Mouse (Mus musculus): ENCODE measurements around the gene Ptgs1. TPM values are rescaled to one million over a fixed set of nuclear protein-coding genes. Genes with fewer than 3 reads are reported as not detected.

Ptgs1 gene
- polyA plus RNA-seq, 1 experiment, result 44.4 TPM

DNA sequence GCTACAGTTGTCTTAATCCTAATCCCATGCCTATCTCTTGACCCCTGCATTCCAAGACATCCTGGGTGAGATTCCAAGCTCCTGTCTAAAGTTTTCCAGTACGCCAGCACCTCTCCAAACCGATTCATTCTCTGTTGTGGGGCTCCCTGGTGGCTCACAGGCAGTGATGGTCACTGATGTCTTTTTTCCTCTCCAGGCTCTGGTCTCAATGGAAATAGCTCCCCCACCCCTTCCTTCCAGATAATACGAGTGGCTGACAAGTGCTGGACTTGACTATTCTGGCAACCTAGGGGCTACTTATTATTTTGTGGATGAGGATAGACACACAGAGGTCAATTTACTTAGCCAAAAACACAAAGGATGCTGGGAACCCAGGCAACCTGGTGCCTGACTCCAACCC, 33.2 kb upstream of the Ptgs1 start:
- Histone ChIP-seq H3K4me3 (ENCODE audit: extremely low read depth, insufficient read depth, insufficient read length) (no peak overlapping the region), H3K4me1 (ENCODE audit: control insufficient read depth, insufficient read depth, insufficient read length) (no peaks in the 10 kb centered on the region), H3K36me3 (ENCODE audit: control insufficient read depth, insufficient read depth, low read length) (no peaks in the 10 kb centered on the region), H3K27ac (ENCODE audit: insufficient read depth, low read length) (no peak overlapping the region), H3K27me3 (ENCODE audit: control insufficient read depth, insufficient read depth, low read length) (peaks cover 2% of the 10 kb centered on the region; the same call in 1 of the 2 replicates)
- no peak for TF ChIP-seq CTCF (IDR thresholded peaks at IDR 0.05; ENCODE audit: extremely low read depth, insufficient read depth, insufficient read length, insufficient replicate concordance)
- TF ChIP-seq POLR2A (IDR thresholded peaks at IDR 0.05; ENCODE audit: low read depth, low read length), result no peak
- whole genome bisulfite sequencing, result 81% methylated on average over 3 of the region's 3 CpGs
- no peak for DNase-seq (ENCODE audit: low read depth in 1 of 2, low spot score in 2 of 2)

DNA sequence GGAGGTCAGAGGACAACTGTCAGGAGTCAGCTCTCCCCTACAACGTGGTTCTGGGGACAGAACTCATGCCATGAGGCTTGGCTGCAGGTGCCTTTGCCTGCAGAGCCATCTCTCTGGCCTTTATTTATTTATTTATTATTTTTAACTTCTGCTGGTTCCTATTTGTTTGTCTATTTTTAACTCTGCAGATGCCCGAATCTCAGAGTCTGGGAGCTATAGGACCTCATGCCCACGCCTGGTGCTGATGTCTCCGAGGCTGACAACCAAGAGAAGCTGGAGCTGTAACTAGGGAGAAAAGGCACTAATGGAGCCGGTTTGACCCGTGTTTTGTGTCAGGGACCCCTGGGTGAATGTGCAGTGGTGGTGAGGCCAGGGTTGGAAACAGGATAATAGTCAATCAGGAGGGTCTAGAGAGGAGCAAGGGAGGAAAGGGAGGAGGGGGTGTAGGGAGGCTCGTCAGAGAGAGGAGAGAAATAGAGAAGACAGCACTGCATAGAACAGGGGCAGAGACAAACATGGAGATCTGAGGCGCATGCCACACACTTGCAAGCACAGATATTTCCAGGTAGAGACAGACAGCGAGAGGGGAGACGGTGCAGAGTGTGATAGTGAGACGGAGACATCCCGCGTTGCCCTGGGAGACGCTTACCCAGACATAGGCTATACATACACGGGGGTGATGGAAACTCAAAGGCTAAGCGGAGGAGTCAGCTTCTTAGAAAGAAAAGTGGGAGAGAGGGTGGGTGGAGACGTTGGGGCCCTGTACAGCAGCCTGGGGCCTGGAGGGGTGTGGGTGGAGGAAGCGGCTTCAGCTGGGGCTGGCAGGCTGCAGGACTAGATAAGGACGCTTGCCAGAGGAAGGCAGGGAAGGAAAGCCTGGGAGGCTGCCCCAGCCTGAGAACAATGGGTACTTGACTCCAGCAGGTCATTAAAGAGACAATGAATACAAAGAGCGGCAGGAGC, 32.0 kb upstream of the Ptgs1 start:
- H3K27ac ChIP-seq (ENCODE audit: insufficient read depth, low read length), result no peak overlapping the region
- peaks cover 3% of the 10 kb centered on the region; the same call in 1 of the 2 replicates for H3K4me1 ChIP-seq (ENCODE audit: control insufficient read depth, insufficient read depth, insufficient read length)
- no peaks in the 10 kb centered on the region for H3K36me3 ChIP-seq (ENCODE audit: control insufficient read depth, insufficient read depth, low read length)
- no peak overlapping the region for H3K4me3 ChIP-seq (ENCODE audit: extremely low read depth, insufficient read depth, insufficient read length)
- WGBS, result 42% methylated on average over 20 of the region's 20 CpGs
- H3K27me3 ChIP-seq (ENCODE audit: control insufficient read depth, insufficient read depth, low read length), result peaks cover 8% of the 10 kb centered on the region; the same call in 1 of the 2 replicates
- DNase-seq (ENCODE audit: low read depth in 1 of 2, low spot score in 2 of 2), result no peak
- TF ChIP-seq CTCF (IDR thresholded peaks at IDR 0.05; ENCODE audit: extremely low read depth, insufficient read depth, insufficient read length, insufficient replicate concordance) (no peak), POLR2A (IDR thresholded peaks at IDR 0.05; ENCODE audit: low read depth, low read length) (no peak)

DNA sequence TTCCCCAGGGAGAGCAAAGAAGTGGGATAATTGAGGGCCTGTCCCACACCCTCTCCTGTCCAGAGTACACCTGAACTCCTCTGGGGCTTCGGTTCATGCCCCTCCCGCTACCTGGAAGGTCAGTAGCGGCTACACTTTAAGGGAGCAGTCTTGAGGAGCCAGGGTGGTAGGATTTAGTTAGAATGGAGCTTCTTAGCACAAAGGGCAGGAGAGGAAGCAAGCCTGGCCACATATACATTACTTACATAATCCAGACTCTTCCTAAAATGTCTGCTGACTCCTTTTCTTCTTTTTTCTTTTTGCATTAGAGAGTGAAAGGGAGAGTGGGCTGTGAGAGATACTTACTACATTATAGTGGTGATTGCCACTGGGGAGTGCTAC, 31.4 kb upstream of the Ptgs1 start:
- peaks cover 11% of the 10 kb centered on the region; the same call in 1 of the 2 replicates for H3K27me3 ChIP-seq (ENCODE audit: control insufficient read depth, insufficient read depth, low read length)
- 79% methylated on average over 3 of the region's 3 CpGs for WGBS
- TF ChIP-seq CTCF (IDR thresholded peaks at IDR 0.05; ENCODE audit: extremely low read depth, insufficient read depth, insufficient read length, insufficient replicate concordance), result no peak
- peaks cover 3% of the 10 kb centered on the region; the same call in 1 of the 2 replicates for H3K4me1 ChIP-seq (ENCODE audit: control insufficient read depth, insufficient read depth, insufficient read length)
- no peaks in the 10 kb centered on the region for H3K36me3 ChIP-seq (ENCODE audit: control insufficient read depth, insufficient read depth, low read length)
- no peak overlapping the region for H3K27ac ChIP-seq (ENCODE audit: insufficient read depth, low read length)
- no peak overlapping the region for H3K4me3 ChIP-seq (ENCODE audit: extremely low read depth, insufficient read depth, insufficient read length)
- DNase-seq (ENCODE audit: low read depth in 1 of 2, low spot score in 2 of 2), result no peak

DNA sequence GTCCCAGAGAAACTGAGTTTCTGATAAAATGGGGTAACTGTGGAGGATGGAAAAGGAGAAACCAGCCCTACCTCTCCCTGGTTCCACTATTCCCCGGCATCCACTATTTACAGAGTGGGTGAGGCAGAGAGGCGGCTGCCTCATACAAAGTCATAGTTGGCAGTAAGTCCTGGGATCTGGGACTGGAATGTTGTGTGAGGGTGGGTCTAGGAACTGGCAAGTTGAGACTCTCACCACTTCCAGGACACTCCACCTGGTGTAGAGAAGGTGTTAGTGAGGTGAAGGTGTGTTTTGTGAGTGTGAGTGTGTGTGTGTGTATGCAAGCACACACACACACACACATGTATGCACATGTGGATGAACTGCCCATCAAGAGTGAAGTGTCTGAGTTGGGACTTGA, 29.4 kb upstream of the Ptgs1 start:
- H3K4me3 ChIP-seq (ENCODE audit: extremely low read depth, insufficient read depth, insufficient read length), result no peak overlapping the region
- H3K27me3 ChIP-seq (ENCODE audit: control insufficient read depth, insufficient read depth, low read length), result peaks cover 11% of the 10 kb centered on the region; the same call in 1 of the 2 replicates
- H3K27ac ChIP-seq (ENCODE audit: insufficient read depth, low read length), result no peak overlapping the region
- WGBS, result 96% methylated on average over 2 of the region's 2 CpGs
- TF ChIP-seq POLR2A (IDR thresholded peaks at IDR 0.05; ENCODE audit: low read depth, low read length) (no peak), CTCF (IDR thresholded peaks at IDR 0.05; ENCODE audit: extremely low read depth, insufficient read depth, insufficient read length, insufficient replicate concordance) (no peak)
- peaks cover 3% of the 10 kb centered on the region; the same call in 1 of the 2 replicates for H3K4me1 ChIP-seq (ENCODE audit: control insufficient read depth, insufficient read depth, insufficient read length)
- no peak for DNase-seq (ENCODE audit: low read depth in 1 of 2, low spot score in 2 of 2)
- no peaks in the 10 kb centered on the region for H3K36me3 ChIP-seq (ENCODE audit: control insufficient read depth, insufficient read depth, low read length)

DNA sequence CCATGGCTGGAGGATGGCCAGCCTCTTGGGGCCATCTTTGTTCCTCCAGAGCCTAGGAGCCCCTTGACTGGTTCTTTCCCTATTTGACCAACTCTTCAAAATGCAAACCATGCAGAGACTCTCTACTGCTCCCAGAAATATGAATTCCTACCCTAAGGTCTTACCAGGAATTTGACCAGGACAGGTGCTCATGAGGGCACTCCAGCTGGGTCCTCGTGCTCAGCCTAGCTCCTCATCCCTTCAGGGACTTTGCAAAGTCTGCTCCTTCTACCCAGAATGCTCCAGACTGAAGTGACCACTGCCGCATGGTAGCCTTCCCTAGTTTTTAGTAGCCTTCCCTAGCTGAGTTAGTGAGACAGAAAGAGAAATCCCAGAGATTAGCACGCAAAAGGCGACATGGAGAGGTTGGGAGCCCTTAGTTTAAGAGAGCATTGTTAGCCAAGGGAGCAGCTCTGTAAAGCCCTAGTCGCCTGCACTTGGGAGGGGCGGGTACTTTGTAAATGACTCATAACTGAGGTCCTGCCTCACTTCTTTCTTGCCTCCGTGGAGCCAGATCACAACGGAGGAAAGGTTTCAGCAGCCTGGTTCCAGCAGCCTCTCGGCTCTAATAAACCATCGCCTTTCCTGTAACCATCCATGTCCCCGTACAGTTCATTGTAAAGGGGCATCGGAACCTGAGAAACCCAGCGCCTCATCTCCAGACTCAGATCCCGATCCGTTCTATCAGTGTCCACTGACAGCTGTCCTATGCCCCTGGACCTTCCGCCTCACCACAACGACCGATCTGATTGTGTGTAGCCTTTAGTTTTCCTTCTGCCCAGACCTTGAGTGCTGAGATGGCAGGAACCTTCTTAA, 28.2 kb upstream of the Ptgs1 start:
- TF ChIP-seq POLR2A (IDR thresholded peaks at IDR 0.05; ENCODE audit: low read depth, low read length) (no peak), CTCF (IDR thresholded peaks at IDR 0.05; ENCODE audit: extremely low read depth, insufficient read depth, insufficient read length, insufficient replicate concordance) (no peak)
- 40% methylated on average over 18 of the region's 18 CpGs for WGBS
- H3K36me3 ChIP-seq (ENCODE audit: control insufficient read depth, insufficient read depth, low read length), result no peaks in the 10 kb centered on the region
- H3K27ac ChIP-seq (ENCODE audit: insufficient read depth, low read length), result no peak overlapping the region
- peaks cover 3% of the 10 kb centered on the region; the same call in 1 of the 2 replicates for H3K4me1 ChIP-seq (ENCODE audit: control insufficient read depth, insufficient read depth, insufficient read length)
- no peak overlapping the region for H3K4me3 ChIP-seq (ENCODE audit: extremely low read depth, insufficient read depth, insufficient read length)
- peaks cover 11% of the 10 kb centered on the region; the same call in 1 of the 2 replicates for H3K27me3 ChIP-seq (ENCODE audit: control insufficient read depth, insufficient read depth, low read length)
- DNase-seq (ENCODE audit: low read depth in 1 of 2, low spot score in 2 of 2), result no peak

DNA sequence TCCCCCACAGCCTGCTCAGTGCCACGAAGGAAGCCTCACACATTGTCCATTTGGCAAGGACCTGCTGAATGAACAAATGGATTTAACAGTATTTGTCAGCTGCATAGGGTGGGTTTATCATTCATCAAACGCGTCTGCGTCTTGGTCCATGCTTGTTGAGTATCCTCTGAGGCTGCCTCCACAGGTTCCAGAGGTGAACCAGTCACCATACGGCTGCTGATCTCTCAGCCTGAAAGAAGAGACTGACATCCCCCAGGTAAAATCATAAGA, 27.7 kb upstream of the Ptgs1 start:
- Histone ChIP-seq H3K4me3 (ENCODE audit: extremely low read depth, insufficient read depth, insufficient read length) (no peak overlapping the region; the same call in 1 of the 2 replicates), H3K36me3 (ENCODE audit: control insufficient read depth, insufficient read depth, low read length) (no peaks in the 10 kb centered on the region), H3K27me3 (ENCODE audit: control insufficient read depth, insufficient read depth, low read length) (peaks cover 11% of the 10 kb centered on the region; the same call in 1 of the 2 replicates), H3K27ac (ENCODE audit: insufficient read depth, low read length) (no peak overlapping the region), H3K4me1 (ENCODE audit: control insufficient read depth, insufficient read depth, insufficient read length) (peaks cover 3% of the 10 kb centered on the region; the same call in 1 of the 2 replicates)
- TF ChIP-seq POLR2A (IDR thresholded peaks at IDR 0.05; ENCODE audit: low read depth, low read length) (no peak), CTCF (IDR thresholded peaks at IDR 0.05; ENCODE audit: extremely low read depth, insufficient read depth, insufficient read length, insufficient replicate concordance) (no peak)
- 15% methylated on average over 5 of the region's 5 CpGs for WGBS
- no peak for DNase-seq (ENCODE audit: low read depth in 1 of 2, low spot score in 2 of 2)
